8 mouse cellular contexts compared by ENCODE assay signal in genomic region chr9:88221850-88222353, GRCm38 (mm10).
DNase-seq lines count a peak whose midpoint lies in the region; ATAC-seq and TF ChIP-seq lines count a peak whose summit lies in the region.

No protein-coding gene starts in this region.

- no peaks in the 10 kb centered on the region for H3K4me1 ChIP-seq in midbrain, embryonic 14.5 days (ENCODE audit: control insufficient read depth, insufficient read depth, low read length)

- ATAC-seq in Patski: no peak
- no peak for ATAC-seq in midbrain, embryonic 14.5 days (ENCODE audit: low FRiP score, low TSS enrichment)

- CTCF ChIA-PET in Patski (lab: Charles Lee): interaction anchor here (0.6 to 3.1 kb wide), 5 partner anchors 109 to 796 kb away, joined by 3 to 16 read pairs (median 3); no protein-coding TSS in a partner anchor

- POLR2A ChIA-PET in Patski (lab: Charles Lee): interaction anchor here (0.7 kb wide), 1 partner anchor 130 kb away, joined by 3 read pairs; no protein-coding TSS in a partner anchor

- no peaks in the 10 kb centered on the region for H3K36me3 ChIP-seq in midbrain, embryonic 14.5 days (ENCODE audit: control insufficient read depth, insufficient read depth, low read length)

- no peak overlapping the region for H3K4me3 ChIP-seq in midbrain, embryonic 14.5 days (replicated peaks; ENCODE audit: low read depth, low read length)

- in situ Hi-C loops in Patski (cut with MboI; ENCODE audit: low pct_unique_long_range_greater_than_20kb): loop anchor here (5.0 kb wide), 1 partner anchor 515 kb away; no protein-coding TSS in a partner anchor

- H3K4me2 ChIP-seq in midbrain, embryonic 14.5 days (ENCODE audit: low read length): no peak overlapping the region

- H3K9me3 ChIP-seq in midbrain, embryonic 14.5 days (ENCODE audit: control insufficient read depth, low read length): no peaks in the 10 kb centered on the region

- 25% methylated on average over 7 of the region's 7 CpGs for WGBS in midbrain, embryonic 14.5 days

- peak; percentile 84 for TF ChIP-seq CTCF in Patski (IDR thresholded peaks at IDR 0.05)

- DNase-seq in adrenal gland, adult (ENCODE audit: inconsistent age in 2 of 2, low spot score in 1 of 2): peak; percentile 27 to 78
- no peak for DNase-seq in adrenal gland, adult 8-10 months
- DNase-seq in Patski (ENCODE audit: low read depth, low spot score): peak; percentile 33
- peak; percentile 70 for DNase-seq in embryo, embryonic 11.5 days (ENCODE audit: low read depth, low spot score)
- peak; percentile 67 to 77 for DNase-seq in heart, postnatal 14 days
- peak; percentile 27 for DNase-seq in left cerebral cortex, adult 11 months (ENCODE audit: low spot score)
- DNase-seq in midbrain, embryonic 14.5 days: peak; percentile 88
- DNase-seq in testis, postnatal 10 days (ENCODE audit: low spot score): peak; percentile 87

- H3K27ac ChIP-seq in midbrain, embryonic 14.5 days (replicated peaks; ENCODE audit: low read depth, low read length): no peak overlapping the region

- H3K9ac ChIP-seq in midbrain, embryonic 14.5 days (replicated peaks; ENCODE audit: low read length): no peak overlapping the region

- H3K27me3 ChIP-seq in Patski: no peaks in the 10 kb centered on the region
- no peaks in the 10 kb centered on the region for H3K27me3 ChIP-seq in midbrain, embryonic 14.5 days (ENCODE audit: control insufficient read depth, insufficient read depth, low read length)

- intact Hi-C loops in heart, postnatal 14 days (cut with DNase I): loop anchor here (1.0 to 10.0 kb wide), 4 partner anchors 107 to 803 kb away; no protein-coding TSS in a partner anchor
